Comparison of ENCODE assay signal across 21 mouse cellular contexts in genomic region chr5:31963352-31963751, GRCm38 (mm10).
DNase-seq lines count a peak whose midpoint lies in the region; ATAC-seq and TF ChIP-seq lines count a peak whose summit lies in the region.
"Had no signal": no experiment of that assay in that cellular context is flagged by ENCODE, and none has a peak within 500 bp of the region (broad histone marks: within the 10 kb centered on the region; RNA-seq: fewer than 3 reads in every experiment).

No protein-coding gene starts in this region.

- no peak for ATAC-seq in forebrain, postnatal 0 days
- no peak for ATAC-seq in cerebellum, adult (ENCODE audit: insufficient number of reproducible peaks, low FRiP score, low TSS enrichment)
- ATAC-seq: CD4-positive, CD25-positive, alpha-beta regulatory T cell, adult 4 months; forebrain, embryonic 15.5 days; intestine, embryonic 15.5 days; Patski had no signal

- no peak overlapping the region for H3K9ac ChIP-seq in forebrain, postnatal 0 days
- H3K9ac ChIP-seq: embryonic facial prominence, embryonic 12.5 days; forebrain, embryonic 15.5 days; heart, embryonic 12.5 days; hindbrain, embryonic 14.5 days; intestine, embryonic 15.5 days had no signal

- H3K4me2 ChIP-seq in forebrain, postnatal 0 days (ENCODE audit: low read depth), result no peak overlapping the region
- H3K4me2 ChIP-seq: embryonic facial prominence, embryonic 12.5 days; forebrain, embryonic 15.5 days; heart, embryonic 12.5 days; hindbrain, embryonic 14.5 days; intestine, embryonic 15.5 days had no signal

- H3K27ac ChIP-seq in forebrain, postnatal 0 days (ENCODE audit: low read depth, low read length), result no peak overlapping the region
- H3K27ac ChIP-seq: embryonic facial prominence, embryonic 12.5 days; forebrain, embryonic 15.5 days; heart, adult 2 months; hindbrain, embryonic 10.5 days; hindbrain, embryonic 14.5 days; intestine, embryonic 15.5 days had no signal

- no peaks in the 10 kb centered on the region for H3K4me1 ChIP-seq in forebrain, postnatal 0 days (ENCODE audit: insufficient read depth)
- H3K4me1 ChIP-seq: forebrain, embryonic 15.5 days; heart, embryonic 12.5 days; intestine, embryonic 15.5 days had no signal

- no peaks in the 10 kb centered on the region for H3K27me3 ChIP-seq in forebrain, postnatal 0 days (ENCODE audit: insufficient read depth, low read length)
- H3K27me3 ChIP-seq: embryonic facial prominence, embryonic 12.5 days; forebrain, embryonic 15.5 days; heart, embryonic 12.5 days; intestine, embryonic 15.5 days; Patski had no signal

- H3K4me3 ChIP-seq in forebrain, postnatal 0 days (ENCODE audit: low read depth, low read length), result no peak overlapping the region
- H3K4me3 ChIP-seq: embryonic facial prominence, embryonic 12.5 days; forebrain, embryonic 15.5 days; heart, adult 2 months; heart, embryonic 12.5 days; hindbrain, embryonic 10.5 days; intestine, embryonic 15.5 days had no signal

- H3K36me3 ChIP-seq in forebrain, postnatal 0 days (ENCODE audit: insufficient read depth), result no peaks in the 10 kb centered on the region
- H3K36me3 ChIP-seq: embryonic facial prominence, embryonic 12.5 days; forebrain, embryonic 15.5 days; heart, embryonic 12.5 days; hindbrain, embryonic 10.5 days; intestine, embryonic 15.5 days had no signal

- WGBS in forebrain, postnatal 0 days, result 85% methylated on average over 8 of the region's 8 CpGs

- no peaks in the 10 kb centered on the region for H3K9me3 ChIP-seq in forebrain, postnatal 0 days (ENCODE audit: low read length)
- H3K9me3 ChIP-seq: embryonic facial prominence, embryonic 12.5 days; forebrain, embryonic 15.5 days; heart, embryonic 12.5 days; hindbrain, embryonic 10.5 days; intestine, embryonic 15.5 days had no signal

- DNase-seq in adrenal gland, postnatal 14 days, result peak; percentile 18
- no peak for DNase-seq in adrenal gland, postnatal 4 days (ENCODE audit: low spot score in 2 of 2)
- DNase-seq in 3T3-L1 (ENCODE audit: low read depth, low spot score), result peak; percentile 46
- DNase-seq in ES-CJ7 (ENCODE audit: low read depth, low spot score), result peak; percentile 3
- DNase-seq in adrenal gland, postnatal 25 days, result peak; percentile 42
- no peak for DNase-seq in forebrain, postnatal 0 days
- DNase-seq: cerebellum, adult 11 months; cerebellum, adult 9-10 months; cerebellum, postnatal 25 days; gastrocnemius, postnatal 14 days; heart, adult 2 months; kidney, adult 18-20 months had no signal

- TF ChIP-seq CTCF in forebrain, postnatal 0 days (IDR thresholded peaks at IDR 0.05; ENCODE audit: low read depth), result no peak

Comparison
In these comparisons a context has a peak if more than half of its experiments do, and no peak if none do; other contexts are left out.
1. DNase-seq: peak in adrenal gland, postnatal 14 days (single experiment), 3T3-L1 (single experiment), ES-CJ7 (single experiment) and adrenal gland, postnatal 25 days (single experiment); none in adrenal gland, postnatal 4 days (0 of 2) and forebrain, postnatal 0 days (single experiment).